Mouse (Mus musculus) right cerebral cortex, postnatal 25 days (tissue): ENCODE results near the gene 2700097O09Rik.
"Not testable (repeated sequence)": the region's sequence is repeated elsewhere in the genome, so short reads cannot be mapped to it uniquely, and the experiment has no call there.

Experiments
- DNase-seq: peaks from one replicate; pipeline ENCODE4 v3.0.0; 2022

2700097O09Rik gene

DNA sequence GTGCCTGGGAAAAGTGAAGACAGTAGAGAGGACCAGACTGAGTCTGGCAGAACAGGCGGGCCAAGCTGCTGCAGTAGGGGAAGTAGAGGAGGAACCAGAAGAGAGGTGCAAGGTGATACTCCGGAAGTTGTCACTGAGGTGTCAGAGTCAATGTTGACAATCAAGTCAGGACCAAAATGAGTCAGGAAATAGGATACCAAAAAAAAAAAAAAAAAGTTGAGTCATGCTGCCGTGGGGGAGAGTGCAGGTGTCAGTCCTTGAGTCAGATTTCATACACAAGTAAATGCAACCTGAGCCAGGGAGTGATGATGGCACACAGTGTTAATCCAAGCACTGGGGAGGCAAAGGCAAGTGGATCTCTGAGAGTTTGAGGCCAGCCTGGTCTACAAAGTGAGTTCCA, 52.8 kb downstream of the 2700097O09Rik start:
- no peak for DNase-seq

DNA sequence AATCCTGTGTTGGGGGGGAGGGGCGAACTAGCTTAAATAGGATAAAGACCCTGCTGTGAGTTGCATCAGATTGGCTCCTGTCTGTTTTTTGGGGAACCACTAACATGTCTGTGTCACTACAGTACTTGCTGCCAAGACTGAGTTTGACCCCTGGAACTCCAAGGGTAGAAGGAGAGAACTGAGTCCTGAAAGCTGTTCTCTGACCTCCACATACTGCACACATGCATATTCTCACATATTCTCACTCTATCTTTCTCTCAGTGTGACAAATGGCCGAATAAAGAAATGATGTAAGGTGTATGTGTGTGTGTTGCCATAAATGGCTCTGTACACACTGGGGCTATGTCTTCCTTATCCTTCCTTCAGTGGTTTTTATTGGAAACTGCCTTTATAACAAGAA, 56.6 kb downstream of the 2700097O09Rik start:
- DNase-seq = no peak

- DNase-seq = no peak
Measured at GRCm38 (mm10) chr12:55019421-55019877, 60.5 kb downstream of the 2700097O09Rik start.

DNA sequence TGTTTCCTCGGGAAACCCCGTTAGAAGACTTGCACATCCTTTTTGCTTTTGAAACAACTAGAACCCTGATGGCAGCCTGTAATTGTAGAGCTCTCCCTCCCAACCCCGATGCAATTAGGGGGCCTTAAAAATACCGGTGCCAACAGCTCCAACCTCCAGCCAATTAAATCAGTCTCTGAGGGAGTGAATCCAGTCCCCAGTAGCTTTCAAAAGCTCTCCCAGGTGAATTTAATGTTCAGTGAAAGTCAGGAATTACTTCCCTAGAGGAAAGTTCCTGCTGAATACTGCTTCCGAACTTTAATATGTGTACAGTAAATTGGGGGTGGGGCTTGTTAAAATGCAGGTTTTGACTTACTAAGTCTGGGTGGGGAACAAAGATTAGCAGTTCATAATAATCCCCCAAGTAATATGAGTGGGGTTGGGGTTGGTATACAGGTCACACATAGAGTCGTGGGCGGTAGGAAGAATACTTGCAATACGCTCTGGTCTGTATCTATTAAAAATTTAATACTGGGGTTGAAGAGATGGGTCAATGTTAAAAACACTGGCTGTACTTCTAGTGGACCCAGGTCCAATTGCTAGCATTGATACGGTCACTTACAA, 62.7 kb downstream of the 2700097O09Rik start:
- no peak for DNase-seq

- no peak for DNase-seq
Measured at GRCm38 (mm10) chr12:55016339-55017118, 63.4 kb downstream of the 2700097O09Rik start.

GRCm38 (mm10) chr12:55015428-55015827, 64.5 kb downstream of the 2700097O09Rik start:
- DNase-seq = no peak

DNA sequence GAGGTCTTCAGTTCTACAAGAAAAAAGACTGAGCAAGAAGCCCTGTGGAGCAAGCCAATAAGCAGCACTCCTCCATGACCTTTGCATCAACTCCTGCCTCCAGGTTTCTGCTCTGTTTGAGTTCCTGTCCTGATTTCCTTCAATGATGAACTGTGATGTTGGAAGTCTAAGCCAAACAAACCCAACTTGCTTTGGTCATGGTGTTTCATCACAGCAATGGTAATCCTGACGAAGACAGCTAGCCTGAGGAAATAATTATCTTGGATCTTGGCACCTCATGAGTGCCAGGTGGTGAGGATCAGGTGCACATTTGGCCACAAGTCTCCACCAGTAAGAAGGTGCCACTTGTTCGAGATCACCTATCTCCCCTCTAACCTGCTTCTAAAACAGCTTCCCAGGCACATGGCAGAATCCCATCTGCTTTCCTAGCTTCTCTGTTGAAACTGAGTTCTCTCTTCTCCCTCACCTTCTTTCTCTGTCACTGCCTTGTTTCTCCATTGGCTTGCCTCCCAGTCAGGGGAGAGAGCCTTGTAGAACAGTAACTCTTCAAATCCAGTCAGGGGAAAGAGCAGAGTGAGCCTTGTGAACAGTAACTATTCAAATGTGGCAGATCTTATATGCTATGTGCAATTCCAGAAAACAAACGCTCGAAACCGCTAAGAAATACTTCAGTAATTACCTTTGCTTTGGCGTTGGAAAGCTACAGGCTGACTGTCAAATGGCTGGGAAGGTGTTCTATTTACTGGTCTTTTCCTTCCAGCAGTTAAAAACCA, 66.1 kb downstream of the 2700097O09Rik start, which contains the start of gene Baz1a:
Gene Baz1a, minus strand, starts transcription at position 723 of the 773 bp plus-strand sequence.
- DNase-seq = no peak

DNA sequence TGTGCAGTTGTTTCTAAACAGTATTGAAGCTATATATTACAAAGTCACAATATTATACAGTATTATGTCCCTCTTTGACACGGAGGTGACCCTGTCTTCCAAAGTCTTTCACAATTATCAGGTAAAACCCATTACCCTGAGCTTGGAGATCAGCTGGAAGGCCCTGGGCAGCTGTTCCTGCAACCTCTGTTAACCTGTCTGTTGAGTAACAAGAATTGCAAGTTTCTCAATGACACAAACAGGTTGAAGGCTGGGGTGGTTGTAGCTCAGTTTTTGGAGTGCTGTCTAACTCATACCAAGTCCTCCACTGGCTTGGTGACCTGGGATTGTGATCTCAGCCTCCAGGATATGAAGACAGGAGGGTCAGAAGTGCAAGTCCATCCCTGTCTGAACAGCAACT, 66.9 kb downstream of the 2700097O09Rik start:
- DNase-seq = no peak

DNA sequence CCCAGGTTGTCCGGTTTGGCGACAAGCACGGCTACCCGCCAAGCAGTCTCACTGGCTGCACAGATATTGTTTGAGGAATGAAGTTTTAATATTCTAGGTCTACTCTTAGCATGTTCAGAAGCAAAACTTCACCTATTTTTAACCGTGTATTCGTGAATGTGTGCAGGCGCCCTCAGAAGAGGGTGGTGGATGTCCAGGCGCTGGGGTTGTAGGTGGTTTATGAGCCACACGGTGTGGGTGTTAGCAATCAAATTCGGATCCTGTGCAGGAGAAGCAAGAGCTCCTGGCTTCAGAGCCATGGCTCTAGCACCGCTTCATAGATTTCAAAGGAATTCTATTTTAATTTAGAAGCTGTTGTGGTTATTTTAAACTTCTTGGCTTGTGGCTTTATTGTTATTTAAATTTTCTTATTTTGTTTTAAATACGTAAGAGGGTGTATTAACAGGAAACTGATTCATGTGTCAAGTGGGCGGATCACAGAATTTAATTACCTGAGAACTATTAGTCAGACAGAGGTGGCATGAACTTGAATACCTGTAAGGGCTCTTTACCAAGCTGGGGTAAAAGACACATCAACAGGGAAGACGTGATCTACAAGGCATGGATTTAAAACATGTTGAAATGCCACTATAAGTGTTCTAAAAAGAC, 72.4 kb downstream of the 2700097O09Rik start:
- peak; percentile 24 for DNase-seq

GRCm38 (mm10) chr12:55006071-55006470, 73.8 kb downstream of the 2700097O09Rik start:
- DNase-seq = no peak

DNA sequence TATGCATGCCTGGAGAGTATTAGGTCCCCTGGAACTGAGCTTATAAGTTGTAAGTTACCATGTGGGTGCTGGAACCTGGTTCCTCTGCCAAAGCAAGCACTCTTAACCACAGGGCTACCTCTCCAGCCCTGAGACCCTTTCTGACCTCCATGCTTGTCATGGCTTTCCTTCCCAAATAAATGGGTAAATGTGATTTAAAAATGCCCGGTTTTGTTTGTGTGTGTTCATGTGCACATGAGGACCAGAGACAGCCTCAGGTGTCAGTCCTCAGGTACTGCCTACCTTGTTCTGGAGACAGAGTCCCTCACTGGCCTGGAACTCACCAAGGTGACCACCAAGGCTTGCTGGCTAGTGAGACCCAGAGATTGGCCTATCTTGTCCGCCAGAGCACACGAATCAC, 75.5 kb downstream of the 2700097O09Rik start:
- DNase-seq = no peak

- DNase-seq = no peak
Measured at GRCm38 (mm10) chr12:55003843-55004242, 76.1 kb downstream of the 2700097O09Rik start.

DNA sequence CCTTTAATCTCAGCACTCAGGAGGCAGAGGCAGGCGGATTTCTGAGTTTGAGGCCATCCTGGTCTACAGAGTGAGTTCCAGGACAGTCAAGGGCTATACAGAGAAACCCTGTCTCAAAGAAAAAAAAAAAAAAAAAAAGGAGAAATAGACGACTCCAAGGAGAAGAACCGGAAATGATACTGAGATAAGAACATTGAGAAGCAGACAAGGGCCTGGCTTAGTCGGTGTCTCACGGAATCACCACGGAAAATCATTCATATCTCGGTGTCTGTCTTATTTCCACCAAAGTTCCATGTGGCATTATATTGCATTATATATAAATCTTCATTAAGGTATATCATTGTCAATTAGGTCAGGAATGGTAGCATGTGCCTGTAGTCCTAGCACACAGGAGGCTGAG, 77.4 kb downstream of the 2700097O09Rik start:
- DNase-seq = not testable (repeated sequence)

DNA sequence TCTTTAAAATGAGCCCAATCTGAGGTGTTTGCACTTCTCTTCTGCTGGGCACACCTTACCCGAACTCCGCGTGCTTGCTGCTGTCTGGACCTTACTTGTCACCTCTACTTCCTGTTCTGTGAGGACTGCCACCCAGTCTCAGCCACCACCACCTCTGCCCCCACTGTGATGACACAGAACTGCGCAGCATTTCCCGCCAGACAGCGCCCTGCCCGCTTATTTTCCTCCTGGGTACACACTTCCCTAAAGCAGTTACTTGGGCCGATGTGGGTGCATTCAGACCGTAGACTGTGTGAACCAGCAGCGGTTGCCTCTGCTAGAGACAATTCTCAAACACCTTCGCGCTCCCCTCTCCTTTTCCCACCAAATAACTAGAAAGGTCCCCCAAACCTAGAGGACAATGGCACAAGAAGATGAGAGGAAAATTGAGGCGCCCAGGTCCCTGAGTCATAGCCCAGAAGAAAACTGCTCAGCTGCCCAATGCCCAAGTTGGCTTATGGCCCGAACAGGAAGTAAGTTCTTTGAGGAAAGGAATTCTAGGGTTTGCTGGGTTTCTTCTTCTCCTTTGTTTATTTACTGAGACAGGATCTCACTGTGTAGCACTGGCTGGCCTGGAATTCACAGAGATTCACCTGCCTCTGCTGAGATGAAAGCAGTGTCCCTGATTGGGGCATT, 80.8 kb downstream of the 2700097O09Rik start:
- peak; percentile 8 for DNase-seq

DNA sequence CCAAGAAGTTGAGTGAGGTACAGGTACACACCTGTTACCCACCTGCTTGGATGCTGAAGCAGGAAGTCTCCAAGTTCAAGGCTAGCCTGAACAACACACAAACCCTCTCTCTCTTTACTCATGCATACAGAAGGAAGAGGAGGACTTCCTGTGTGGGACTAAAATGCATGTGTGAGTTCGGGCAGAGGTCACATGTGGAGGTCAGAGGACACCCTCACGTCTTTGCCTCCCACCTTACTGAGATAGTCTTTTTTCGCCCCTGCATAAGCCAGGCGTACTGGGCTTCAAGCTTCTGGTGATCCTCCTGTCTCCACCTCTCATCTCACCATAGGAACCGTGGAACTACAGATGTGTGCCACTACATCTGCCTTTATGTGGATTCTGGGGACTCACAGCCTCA, 81.5 kb downstream of the 2700097O09Rik start:
- no peak for DNase-seq

DNA sequence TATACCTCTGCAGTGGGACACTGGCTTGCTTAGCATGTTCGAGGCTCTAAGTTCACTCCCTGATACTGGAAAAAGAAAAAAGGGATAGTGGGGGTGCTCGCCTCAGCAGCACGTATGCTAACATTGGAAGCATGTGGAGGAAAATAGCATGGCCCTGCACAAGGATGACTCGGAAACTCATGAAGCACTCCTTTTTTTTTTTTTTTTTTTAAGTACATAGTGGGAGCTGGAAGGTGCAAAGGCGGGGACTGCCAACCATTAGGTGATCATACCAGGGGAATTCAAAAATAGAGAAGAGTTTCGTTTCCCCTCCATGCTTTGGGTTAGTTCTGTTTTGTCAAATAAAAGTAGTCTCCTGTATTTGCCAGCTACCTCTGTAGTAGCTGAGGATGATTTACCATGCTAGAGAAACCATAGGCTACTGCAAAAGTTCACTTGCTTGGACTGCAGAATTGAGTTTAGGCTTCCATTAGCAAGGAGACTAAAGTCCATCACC, 82.9 kb downstream of the 2700097O09Rik start:
- DNase-seq = no peak

- DNase-seq = no peak
Measured at GRCm38 (mm10) chr12:54995965-54996364, 83.9 kb downstream of the 2700097O09Rik start.
